In genomic region chr2:157970669-157971068, GRCm38 (mm10) we compare ENCODE assay signal across 9 mouse cellular contexts. TPM values are rescaled to one million over a fixed set of nuclear protein-coding genes. Genes with fewer than 3 reads are reported as not detected.
DNase-seq lines count a peak whose midpoint lies in the region; ATAC-seq and TF ChIP-seq lines count a peak whose summit lies in the region.
"Had no signal": no experiment of that assay in that cellular context is flagged by ENCODE, and none has a peak within 500 bp of the region (broad histone marks: within the 10 kb centered on the region; RNA-seq: fewer than 3 reads in every experiment).

No protein-coding gene starts in this region.

- H3K27ac ChIP-seq in thymus, adult 2 months (ENCODE audit: control insufficient read depth, insufficient read depth, low read length): no peak overlapping the region
- H3K27ac ChIP-seq in hindbrain, embryonic 13.5 days: peak overlapping the region; percentile 24; the same call in 1 of the 2 replicates
- H3K27ac ChIP-seq: neural tube, embryonic 13.5 days had no signal

- H3K4me1 ChIP-seq in thymus, adult 2 months (replicated peaks; ENCODE audit: control insufficient read depth, insufficient read depth, low read length): no peaks in the 10 kb centered on the region
- peaks cover 24% of the 10 kb centered on the region for H3K4me1 ChIP-seq in hindbrain, embryonic 13.5 days (replicated peaks)

- TF ChIP-seq CTCF in thymus, adult 2 months (IDR thresholded peaks at IDR 0.05; ENCODE audit: borderline replicate concordance, control insufficient read depth, extremely low read depth, insufficient read depth, low read length, poor library complexity): no peak

- ATAC-seq in hindbrain, embryonic 13.5 days (ENCODE audit: low FRiP score): no peak
- ATAC-seq in megakaryocyte progenitor cell, adult 5-6 weeks (replicated peaks; ENCODE audit: poor library complexity): peak; percentile 69

- no peak overlapping the region for H3K4me3 ChIP-seq in thymus, adult 2 months (ENCODE audit: control insufficient read depth, insufficient read depth, low read length)
- no peak overlapping the region for H3K4me3 ChIP-seq in hindbrain, embryonic 13.5 days
- H3K4me3 ChIP-seq: neural tube, embryonic 13.5 days had no signal

- no peak overlapping the region for H3K4me2 ChIP-seq in hindbrain, embryonic 13.5 days
- H3K4me2 ChIP-seq: neural tube, embryonic 13.5 days had no signal

- no peak for TF ChIP-seq POLR2A in thymus, adult 2 months (IDR thresholded peaks at IDR 0.05; ENCODE audit: control insufficient read depth, extremely low read depth, insufficient read depth, low read length, poor library complexity)

- DNase-seq in thymus, adult 2 months: peak; percentile 24
- DNase-seq in thymus, adult 18-20 months: no peak
- peak; percentile 81 for DNase-seq in adrenal gland, postnatal 10 days
- no peak for DNase-seq in layer of hippocampus, adult 9-11 months
- DNase-seq in cerebellum, postnatal 36 days: no peak

- no peaks in the 10 kb centered on the region for H3K36me3 ChIP-seq in thymus, adult 2 months (ENCODE audit: control insufficient read depth, insufficient read depth, low read length)
- H3K36me3 ChIP-seq in hindbrain, embryonic 13.5 days: no peaks in the 10 kb centered on the region
- H3K36me3 ChIP-seq: neural tube, embryonic 13.5 days had no signal

- H3K9me3 ChIP-seq in hindbrain, embryonic 13.5 days: no peaks in the 10 kb centered on the region
- H3K9me3 ChIP-seq: neural tube, embryonic 13.5 days had no signal

- no peak overlapping the region for H3K9ac ChIP-seq in hindbrain, embryonic 13.5 days
- H3K9ac ChIP-seq: neural tube, embryonic 13.5 days had no signal

- peaks cover 3% of the 10 kb centered on the region; the same call in 1 of the 2 replicates for H3K27me3 ChIP-seq in thymus, adult 2 months (ENCODE audit: control insufficient read depth, insufficient read depth, low read length)
- H3K27me3 ChIP-seq in hindbrain, embryonic 13.5 days: no peaks in the 10 kb centered on the region
- H3K27me3 ChIP-seq: neural tube, embryonic 13.5 days had no signal

- WGBS in thymus, adult 2 months: 0% methylated on average over 3 of the region's 3 CpGs
- WGBS in hindbrain, embryonic 13.5 days: 2% methylated on average over 3 of the region's 3 CpGs

RNA-seq across cellular contexts. Expression of gene Vstm2l, which starts 56.2 kb away (rescaled TPM):
- 0.11 and 0.36 TPM in 2 replicates for polyA plus RNA-seq in thymus, adult 2 months (2012; rRNA removed)
- total RNA-seq in adrenal gland, postnatal 10 days (2021): 10 to 100 TPM in 1 of 2 experiments, 1 to 10 TPM in 1; 7.3 to 15.7 TPM
- 16.9 and 21.6 TPM in 2 replicates for polyA plus RNA-seq in hindbrain, embryonic 13.5 days (2015; fragmentation: Nextera tagmentation; extraction: Ambion mirVana)
- not detected in 2 replicates for total RNA-seq in megakaryocyte progenitor cell, adult 5-6 weeks (2015)
- total RNA-seq in megakaryocyte progenitor cell, adult 5-6 weeks (2017): not detected in 2 replicates
- polyA plus RNA-seq: gonadal fat pad, adult 2 months had no signal

RNA-seq across cellular contexts. Expression of gene Tti1, which starts 57.6 kb away (rescaled TPM):
- 37.6 and 41.9 TPM in 2 replicates for polyA plus RNA-seq in thymus, adult 2 months (2012; rRNA removed)
- total RNA-seq in adrenal gland, postnatal 10 days (2021): 10 to 100 TPM; 18.6 to 19.8 TPM
- 17.7 and 18.5 TPM in 2 replicates for polyA plus RNA-seq in hindbrain, embryonic 13.5 days (2015; fragmentation: Nextera tagmentation; extraction: Ambion mirVana)
- 16.6 and 20.2 TPM in 2 replicates for total RNA-seq in megakaryocyte progenitor cell, adult 5-6 weeks (2015)
- total RNA-seq in megakaryocyte progenitor cell, adult 5-6 weeks (2017): 22.7 and 25.6 TPM in 2 replicates

RNA-seq across cellular contexts. Expression of gene Rprd1b, which starts 57.6 kb away (rescaled TPM):
- polyA plus RNA-seq in thymus, adult 2 months (2012; rRNA removed): 35.3 and 37.3 TPM in 2 replicates
- 10 to 100 TPM; 25.0 to 39.9 TPM for total RNA-seq in adrenal gland, postnatal 10 days (2021)
- polyA plus RNA-seq in hindbrain, embryonic 13.5 days (2015; fragmentation: Nextera tagmentation; extraction: Ambion mirVana): 37.3 and 39.8 TPM in 2 replicates
- total RNA-seq in megakaryocyte progenitor cell, adult 5-6 weeks (2015): 30.5 and 38.4 TPM in 2 replicates
- total RNA-seq in megakaryocyte progenitor cell, adult 5-6 weeks (2017): 18.6 and 23.9 TPM in 2 replicates

Comparison
In these comparisons a context has a peak if more than half of its experiments do, and no peak if none do; other contexts are left out.
1. DNase-seq: peak in thymus, adult 2 months (single experiment) and adrenal gland, postnatal 10 days (single experiment); none in thymus, adult 18-20 months (0 of 2), layer of hippocampus, adult 9-11 months (single experiment) and cerebellum, postnatal 36 days (0 of 2).
2. RNA of gene Vstm2l, which starts 56.2 kb away (total RNA-seq): 7.3 to 15.7 TPM in adrenal gland, postnatal 10 days; not detected in megakaryocyte progenitor cell, adult 5-6 weeks; every median in the first group is over 4 times any median in the second.